Mouse (Mus musculus): ENCODE measurements around the gene Astl. TPM values are rescaled to one million over a fixed set of nuclear protein-coding genes. Genes with fewer than 3 reads are reported as not detected.

Gene Astl
- polyA plus RNA-seq, 1 experiment: 0.01 TPM

DNA sequence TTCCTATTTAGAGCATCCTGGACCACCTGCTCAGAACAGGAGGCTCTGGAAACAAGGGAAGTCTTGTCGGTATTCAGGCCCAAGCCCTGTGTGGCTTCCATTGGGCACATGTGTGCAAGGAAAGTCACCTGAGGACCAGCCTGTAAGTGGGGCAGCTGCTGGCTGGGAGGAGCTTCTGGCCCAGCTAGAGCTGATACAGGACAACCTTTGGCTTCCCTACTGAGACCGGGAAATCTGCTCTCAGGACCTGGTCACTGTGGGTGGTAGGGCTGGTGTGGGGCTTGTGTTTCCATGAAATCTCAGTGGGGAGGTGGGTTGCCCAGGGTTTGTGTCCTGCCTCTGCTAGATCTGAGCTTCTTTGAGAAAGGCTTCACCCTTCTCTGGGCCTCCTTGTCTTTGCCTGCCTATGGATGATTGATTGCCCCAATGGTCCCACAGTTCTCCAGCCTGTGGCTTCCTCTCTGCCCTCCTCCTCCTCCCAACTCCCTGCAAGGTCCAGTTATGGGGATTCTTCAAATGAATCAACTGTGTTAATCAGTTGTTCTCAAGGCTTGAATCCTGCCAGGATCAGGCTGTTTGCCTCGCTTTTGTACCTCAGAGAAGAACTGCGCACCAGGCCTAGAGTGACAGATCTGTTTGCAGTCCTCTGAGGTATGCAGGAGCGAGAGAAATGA is 31.4 kb downstream of the Astl start:
- no peak overlapping the region for H3K4me3 ChIP-seq
- H3ac ChIP-seq (ENCODE audit: control insufficient read depth, insufficient read length): no peak overlapping the region
- H3K79me2 ChIP-seq (ENCODE audit: control insufficient read depth, insufficient read depth): no peaks in the 10 kb centered on the region
- peaks cover 56% of the 10 kb centered on the region for H3K27me3 ChIP-seq (ENCODE audit: control insufficient read depth, insufficient read depth, insufficient read length)
- H3K36me3 ChIP-seq (ENCODE audit: control insufficient read depth, insufficient read depth): no peaks in the 10 kb centered on the region
- TF ChIP-seq SRF (IDR thresholded peaks at IDR 0.05; ENCODE audit: control insufficient read depth, insufficient read length, low read depth) (no peak), POLR2A (IDR thresholded peaks at IDR 0.05; ENCODE audit: insufficient read length, low read depth) (no peak), TCF12 (IDR thresholded peaks at IDR 0.05; ENCODE audit: insufficient read depth, poor library complexity, severe bottlenecking) (no peak), E2F4 (IDR thresholded peaks at IDR 0.05; ENCODE audit: insufficient read depth) (no peak), MYOD1 (IDR thresholded peaks at IDR 0.05; ENCODE audit: control insufficient read depth in 1 of 3, insufficient read length in 2 of 3, low read depth in 2 of 3) (no peak), MAX (IDR thresholded peaks at IDR 0.05; ENCODE audit: low read depth) (no peak)
- no peak overlapping the region for H3K4me2 ChIP-seq (ENCODE audit: low read depth)

DNA sequence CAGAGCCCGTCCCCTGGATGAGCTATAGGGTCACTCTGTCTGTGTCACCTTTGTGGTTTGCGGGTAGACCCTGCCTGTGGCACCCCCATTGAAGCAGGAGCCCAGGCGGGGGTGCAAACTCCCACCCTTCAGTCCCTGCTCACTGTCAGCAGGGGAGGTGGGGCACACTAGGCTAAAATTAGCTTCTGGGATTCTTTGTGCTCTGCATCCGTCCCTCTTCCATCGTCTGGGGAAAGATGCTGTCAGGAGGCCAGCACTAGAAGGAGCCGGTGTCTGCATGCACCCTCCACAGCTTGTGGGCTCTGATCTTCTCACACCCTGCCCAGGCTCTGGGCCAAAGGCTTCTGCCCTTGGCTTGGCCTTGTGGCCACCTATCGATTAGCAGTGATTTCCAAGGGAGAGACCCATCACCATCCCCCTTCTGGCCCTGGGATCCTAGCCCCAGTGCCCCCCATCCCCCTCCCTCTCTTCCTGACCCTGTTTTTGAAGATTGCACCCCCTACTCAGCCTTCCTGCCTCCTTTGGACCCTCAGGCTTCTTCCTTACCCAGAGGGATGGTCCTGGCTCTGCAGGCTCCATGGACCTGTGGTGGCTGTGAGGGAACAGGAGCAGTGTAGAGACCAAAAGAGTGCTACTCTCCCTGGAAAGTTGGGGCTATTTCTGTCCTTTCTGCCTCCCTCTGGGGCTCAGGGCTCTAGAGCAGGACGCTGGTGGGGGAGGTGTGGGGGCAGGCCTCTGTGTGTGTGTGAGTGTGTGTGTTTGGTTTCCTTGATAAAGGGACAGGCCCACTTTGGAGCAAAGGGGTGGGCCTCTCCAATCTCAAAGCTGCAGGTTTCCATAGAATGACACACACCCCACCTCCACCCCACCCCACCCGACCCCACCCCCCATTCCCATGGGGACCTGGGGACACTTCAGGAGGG is 32.4 kb downstream of the Astl start:
- Histone ChIP-seq H3K4me3 (no peak overlapping the region), H3K4me2 (ENCODE audit: low read depth) (no peak overlapping the region), H3K27me3 (ENCODE audit: control insufficient read depth, insufficient read depth, insufficient read length) (peaks cover 49% of the 10 kb centered on the region), H3ac (ENCODE audit: control insufficient read depth, insufficient read length) (no peak overlapping the region), H3K79me2 (ENCODE audit: control insufficient read depth, insufficient read depth) (no peaks in the 10 kb centered on the region), H3K36me3 (ENCODE audit: control insufficient read depth, insufficient read depth) (no peaks in the 10 kb centered on the region)
- no peak for TF ChIP-seq TCF12 (IDR thresholded peaks at IDR 0.05; ENCODE audit: insufficient read depth, poor library complexity, severe bottlenecking)
- no peak for TF ChIP-seq MYOD1 (IDR thresholded peaks at IDR 0.05; ENCODE audit: control insufficient read depth in 1 of 3, insufficient read length in 2 of 3, low read depth in 2 of 3)
- no peak for TF ChIP-seq MAX (IDR thresholded peaks at IDR 0.05; ENCODE audit: low read depth)
- no peak for TF ChIP-seq USF1 (IDR thresholded peaks at IDR 0.05; ENCODE audit: low read depth)
- no peak for TF ChIP-seq POLR2A (IDR thresholded peaks at IDR 0.05; ENCODE audit: insufficient read length, low read depth)
- TF ChIP-seq REST (IDR thresholded peaks at IDR 0.05; ENCODE audit: insufficient read depth, insufficient read length): no peak
- no peak for TF ChIP-seq SRF (IDR thresholded peaks at IDR 0.05; ENCODE audit: control insufficient read depth, insufficient read length, low read depth)
- no peak for TF ChIP-seq POLR2AphosphoS2 (IDR thresholded peaks at IDR 0.05; ENCODE audit: insufficient read length, low read depth)
- no peak for TF ChIP-seq CEBPB (IDR thresholded peaks at IDR 0.05; ENCODE audit: insufficient read depth, poor library complexity, severe bottlenecking)
- no peak for TF ChIP-seq MYOG (IDR thresholded peaks at IDR 0.05; ENCODE audit: control insufficient read depth in 1 of 3, insufficient read depth in 1 of 3, insufficient read length in 2 of 3, low read depth in 2 of 3)
- no peak for TF ChIP-seq TCF3 (IDR thresholded peaks at IDR 0.05; ENCODE audit: insufficient read length, low read depth)
- no peak for TF ChIP-seq E2F4 (IDR thresholded peaks at IDR 0.05; ENCODE audit: insufficient read depth)

DNA sequence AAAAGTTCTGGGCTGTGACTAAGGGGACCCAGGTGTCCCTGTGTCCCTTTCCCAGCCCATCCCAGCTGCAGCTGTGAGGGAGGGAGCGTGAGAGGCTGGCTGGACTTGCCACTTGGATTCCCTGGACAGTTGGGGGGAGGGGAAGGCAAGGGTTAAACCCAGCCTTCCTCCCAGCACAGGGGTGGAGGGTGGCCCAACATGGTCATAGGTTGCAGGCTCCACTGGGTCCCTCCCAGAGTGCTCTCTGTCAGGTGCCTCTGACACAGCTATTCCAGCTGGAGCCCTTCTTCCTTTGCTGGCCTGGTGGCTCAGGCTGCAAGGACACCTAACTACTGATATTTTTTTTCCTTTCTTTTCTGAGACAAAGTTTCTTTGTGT is 33.0 kb downstream of the Astl start:
- Histone ChIP-seq H3K36me3 (ENCODE audit: control insufficient read depth, insufficient read depth) (no peaks in the 10 kb centered on the region), H3K79me2 (ENCODE audit: control insufficient read depth, insufficient read depth) (no peaks in the 10 kb centered on the region), H3K27me3 (ENCODE audit: control insufficient read depth, insufficient read depth, insufficient read length) (peaks cover 46% of the 10 kb centered on the region), H3K4me3 (no peak overlapping the region), H3ac (ENCODE audit: control insufficient read depth, insufficient read length) (no peak overlapping the region), H3K4me2 (ENCODE audit: low read depth) (no peak overlapping the region)
- TF ChIP-seq POLR2AphosphoS2 (IDR thresholded peaks at IDR 0.05; ENCODE audit: insufficient read length, low read depth) (no peak), MYOG (IDR thresholded peaks at IDR 0.05; ENCODE audit: control insufficient read depth in 1 of 3, insufficient read depth in 1 of 3, insufficient read length in 2 of 3, low read depth in 2 of 3) (no peak), MYOD1 (IDR thresholded peaks at IDR 0.05; ENCODE audit: control insufficient read depth in 1 of 3, insufficient read length in 2 of 3, low read depth in 2 of 3) (no peak), REST (IDR thresholded peaks at IDR 0.05; ENCODE audit: insufficient read depth, insufficient read length) (no peak), MAX (IDR thresholded peaks at IDR 0.05; ENCODE audit: low read depth) (no peak), TCF12 (IDR thresholded peaks at IDR 0.05; ENCODE audit: insufficient read depth, poor library complexity, severe bottlenecking) (no peak)

DNA sequence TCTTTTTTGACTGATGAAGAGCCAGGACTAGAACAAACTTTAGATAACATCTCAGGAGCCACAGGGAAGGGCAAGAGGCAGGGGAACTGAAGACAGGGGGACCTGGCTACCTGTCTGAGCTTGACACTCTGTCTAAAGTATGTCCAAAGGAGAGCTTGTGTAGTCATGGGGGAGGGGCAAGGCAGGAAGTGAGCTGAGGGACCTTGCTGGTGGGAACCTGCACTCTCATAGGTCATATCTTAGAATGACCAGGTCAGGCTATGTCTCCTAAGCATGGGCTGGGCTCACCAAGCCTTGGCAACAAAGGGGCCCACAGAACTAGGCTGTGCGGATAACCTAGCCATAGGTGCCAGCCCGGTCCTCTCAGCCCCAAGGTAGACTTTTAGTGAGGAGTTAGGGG is 33.6 kb downstream of the Astl start:
- Histone ChIP-seq H3K4me3 (no peak overlapping the region), H3K27me3 (ENCODE audit: control insufficient read depth, insufficient read depth, insufficient read length) (peaks cover 42% of the 10 kb centered on the region), H3K4me2 (ENCODE audit: low read depth) (no peak overlapping the region), H3ac (ENCODE audit: control insufficient read depth, insufficient read length) (no peak overlapping the region), H3K79me2 (ENCODE audit: control insufficient read depth, insufficient read depth) (no peaks in the 10 kb centered on the region), H3K36me3 (ENCODE audit: control insufficient read depth, insufficient read depth) (no peaks in the 10 kb centered on the region)
- TF ChIP-seq POLR2AphosphoS2 (IDR thresholded peaks at IDR 0.05; ENCODE audit: insufficient read length, low read depth) (no peak), TCF12 (IDR thresholded peaks at IDR 0.05; ENCODE audit: insufficient read depth, poor library complexity, severe bottlenecking) (no peak), REST (IDR thresholded peaks at IDR 0.05; ENCODE audit: insufficient read depth, insufficient read length) (no peak), MYOD1 (IDR thresholded peaks at IDR 0.05; ENCODE audit: control insufficient read depth in 1 of 3, insufficient read length in 2 of 3, low read depth in 2 of 3) (no peak), USF1 (IDR thresholded peaks at IDR 0.05; ENCODE audit: low read depth) (no peak), POLR2A (IDR thresholded peaks at IDR 0.05; ENCODE audit: insufficient read length, low read depth) (no peak), E2F4 (IDR thresholded peaks at IDR 0.05; ENCODE audit: insufficient read depth) (no peak), TCF3 (IDR thresholded peaks at IDR 0.05; ENCODE audit: insufficient read length, low read depth) (no peak), CEBPB (IDR thresholded peaks at IDR 0.05; ENCODE audit: insufficient read depth, poor library complexity, severe bottlenecking) (no peak), SRF (IDR thresholded peaks at IDR 0.05; ENCODE audit: control insufficient read depth, insufficient read length, low read depth) (no peak), MAX (IDR thresholded peaks at IDR 0.05; ENCODE audit: low read depth) (no peak), MYOG (IDR thresholded peaks at IDR 0.05; ENCODE audit: control insufficient read depth in 1 of 3, insufficient read depth in 1 of 3, insufficient read length in 2 of 3, low read depth in 2 of 3) (no peak)
